Mouse (Mus musculus) urinary bladder, postnatal 4 days (tissue): ENCODE data around the gene Akap10.
"Not testable (repeated sequence)": the region's sequence is repeated elsewhere in the genome, so short reads cannot be mapped to it uniquely, and the experiment has no call there.

Experiments
- DNase-seq, 2 experiments: peaks; one replicate each; pipeline ENCODE4 v3.0.0; 2021 to 2022; ENCODE audit warnings: low spot score in 2 of 2

Akap10 gene

GRCm38 (mm10) chr11:61930098-61930517, at the start of gene Akap10:
Akap10 (minus strand) TSS chr11:61930252.
- peak; percentile 90 to 93 for DNase-seq

- no peak for DNase-seq
Measured at GRCm38 (mm10) chr11:61975783-61976182, 45.7 kb upstream of the Akap10 start.

DNA sequence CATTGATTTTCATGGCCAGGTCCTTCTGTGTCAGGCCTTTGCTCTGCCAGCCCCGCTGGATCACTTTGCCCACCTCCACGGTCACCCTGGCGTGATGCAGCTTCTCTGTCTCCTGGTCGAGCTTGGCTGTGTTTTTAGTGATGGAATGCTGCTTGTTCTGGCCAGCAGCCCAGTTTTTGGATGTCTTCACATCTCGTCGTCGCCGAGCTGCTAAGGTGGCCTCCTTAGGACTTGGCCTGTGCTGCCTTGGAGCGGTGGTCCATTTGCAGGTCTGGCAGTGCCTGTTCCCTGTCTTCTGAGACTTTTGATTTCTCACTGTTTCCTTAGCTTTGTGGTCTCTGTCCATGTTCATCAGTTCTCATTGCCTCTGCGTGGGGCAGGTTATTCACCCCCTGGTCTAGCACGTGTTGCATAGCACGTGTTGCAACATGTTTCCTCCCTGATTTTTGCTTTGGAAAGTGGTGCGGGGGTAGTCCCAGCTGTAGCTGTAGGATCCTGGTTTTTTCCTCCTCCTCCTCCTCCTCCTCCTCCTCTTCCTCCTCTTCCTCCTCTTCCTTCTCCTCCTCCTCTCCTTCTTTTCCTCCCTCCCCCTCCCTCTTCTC, 44.2 kb upstream of the Akap10 start:
- DNase-seq, result no peak

DNA sequence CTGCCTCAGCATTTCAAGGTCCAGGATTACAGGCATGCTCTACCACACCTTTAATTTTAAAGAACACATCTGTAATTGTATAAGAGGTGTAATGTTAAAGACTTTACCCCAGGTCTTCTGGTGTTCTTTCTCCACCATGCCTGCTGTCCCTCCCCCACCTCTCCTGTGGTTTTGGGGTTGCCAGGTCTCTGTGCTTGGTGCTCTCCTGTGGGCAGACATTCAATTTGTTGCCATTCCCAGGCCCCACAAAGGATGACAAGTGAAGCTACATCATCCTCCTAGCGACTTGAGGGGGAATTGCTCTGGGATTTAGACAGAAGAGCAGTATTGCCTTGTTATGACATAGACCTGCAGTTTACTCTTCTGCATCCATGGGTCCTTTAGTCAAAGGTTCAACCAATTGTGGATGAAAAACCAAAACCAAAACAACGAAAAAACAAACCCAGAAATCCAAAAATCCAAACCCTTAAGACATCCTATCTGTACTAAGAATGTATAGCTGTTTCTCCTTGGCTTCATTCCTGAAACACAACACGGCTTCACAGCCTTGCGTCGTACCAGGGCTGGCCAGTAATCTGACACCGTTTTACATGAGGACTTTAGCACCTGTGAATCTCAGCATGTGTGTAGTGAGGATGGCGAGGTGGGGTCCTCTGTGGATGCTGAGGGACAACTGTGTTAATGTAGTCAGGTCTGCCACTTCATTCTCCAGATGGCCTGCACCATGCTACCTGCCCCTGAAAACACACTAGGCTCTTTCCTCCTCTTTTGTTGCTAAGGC, 41.6 kb upstream of the Akap10 start:
- no peak for DNase-seq

DNA sequence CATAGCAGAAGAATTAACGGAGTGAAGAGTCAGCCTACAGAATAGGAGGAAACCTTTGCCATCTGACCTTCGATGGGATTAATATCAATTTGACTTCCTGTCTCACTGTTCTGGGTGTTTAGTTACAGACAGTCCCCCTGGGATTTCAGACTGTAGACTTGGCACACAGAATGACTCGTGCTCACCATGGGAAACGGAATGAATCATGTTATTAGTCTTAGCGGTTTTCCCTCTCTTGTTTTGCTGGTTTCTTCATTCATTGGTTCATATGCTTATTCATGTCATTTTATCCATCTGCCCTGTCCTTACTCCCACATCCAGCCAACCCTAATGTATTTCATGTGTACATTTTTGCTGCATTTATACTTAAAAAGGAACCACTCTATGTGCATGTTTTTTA, 40.8 kb upstream of the Akap10 start:
- no peak for DNase-seq

- no peak for DNase-seq
Measured at GRCm38 (mm10) chr11:61968875-61969274, 38.8 kb upstream of the Akap10 start.

- DNase-seq, result no peak
Measured at GRCm38 (mm10) chr11:61967034-61967433, 37.0 kb upstream of the Akap10 start.

DNA sequence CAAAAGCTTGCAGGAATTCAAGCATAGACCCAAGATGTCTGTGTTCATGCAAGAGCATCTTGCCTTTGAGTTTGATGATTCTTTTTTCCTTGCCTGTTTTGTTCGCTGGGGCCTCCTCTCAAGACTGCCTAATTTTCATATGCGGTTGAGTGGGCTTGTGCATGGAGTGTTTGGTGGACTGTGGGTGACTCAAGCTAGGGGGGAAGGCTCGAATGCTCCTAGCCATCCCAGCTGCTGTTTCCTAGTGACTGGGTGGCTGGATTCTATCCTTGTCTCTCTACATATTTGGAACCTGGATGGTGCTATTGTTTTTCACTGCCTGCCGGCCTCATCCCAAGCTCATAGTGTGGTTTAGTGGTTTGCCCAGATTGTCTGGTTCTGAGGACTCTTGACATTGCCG, 34.6 kb upstream of the Akap10 start:
- DNase-seq, result no peak

- DNase-seq, result no peak
Measured at GRCm38 (mm10) chr11:61963193-61963592, 33.1 kb upstream of the Akap10 start.

GRCm38 (mm10) chr11:61962684-61963083, 32.6 kb upstream of the Akap10 start:
- DNase-seq, result no peak

DNA sequence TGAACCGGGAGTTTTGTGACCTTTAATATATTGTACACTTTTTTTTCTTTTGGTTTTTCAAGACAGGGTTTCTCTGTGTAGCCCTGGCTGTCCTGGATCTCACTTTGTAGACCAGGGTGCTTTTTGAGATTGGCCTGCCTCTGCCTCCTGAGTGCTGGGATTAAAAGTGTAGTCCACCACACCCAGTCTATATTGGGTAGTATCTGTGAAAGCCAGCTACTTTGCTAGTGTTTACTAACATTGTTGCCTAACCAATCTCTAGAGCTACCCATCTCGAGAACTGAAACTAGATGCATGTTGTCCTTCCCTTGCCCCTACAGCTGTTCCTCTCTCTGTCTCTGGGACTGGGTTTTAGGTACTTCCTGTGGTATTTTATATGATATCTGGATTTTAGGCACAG, 30.0 kb upstream of the Akap10 start:
- no peak for DNase-seq

DNA sequence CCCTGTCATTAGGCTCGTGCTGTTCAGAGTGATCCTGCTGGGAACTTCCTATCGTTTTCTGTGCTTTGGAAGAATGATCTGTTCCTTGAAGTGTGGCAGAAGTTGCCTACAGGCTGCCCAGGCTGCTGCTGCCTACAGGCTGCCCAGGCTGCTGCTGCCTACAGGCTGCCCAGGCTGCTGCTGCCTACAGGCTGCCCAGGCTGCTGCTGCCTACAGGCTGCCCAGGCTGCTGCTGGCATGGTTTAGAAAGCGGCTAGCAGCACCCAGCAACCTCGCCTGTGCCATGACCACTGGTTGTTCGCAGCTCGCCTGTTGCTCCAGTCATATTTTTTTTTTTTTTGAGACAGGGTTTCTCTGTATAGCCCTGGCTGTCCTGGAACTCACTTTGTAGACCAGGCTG, 28.7 kb upstream of the Akap10 start:
- not testable (repeated sequence) for DNase-seq

DNA sequence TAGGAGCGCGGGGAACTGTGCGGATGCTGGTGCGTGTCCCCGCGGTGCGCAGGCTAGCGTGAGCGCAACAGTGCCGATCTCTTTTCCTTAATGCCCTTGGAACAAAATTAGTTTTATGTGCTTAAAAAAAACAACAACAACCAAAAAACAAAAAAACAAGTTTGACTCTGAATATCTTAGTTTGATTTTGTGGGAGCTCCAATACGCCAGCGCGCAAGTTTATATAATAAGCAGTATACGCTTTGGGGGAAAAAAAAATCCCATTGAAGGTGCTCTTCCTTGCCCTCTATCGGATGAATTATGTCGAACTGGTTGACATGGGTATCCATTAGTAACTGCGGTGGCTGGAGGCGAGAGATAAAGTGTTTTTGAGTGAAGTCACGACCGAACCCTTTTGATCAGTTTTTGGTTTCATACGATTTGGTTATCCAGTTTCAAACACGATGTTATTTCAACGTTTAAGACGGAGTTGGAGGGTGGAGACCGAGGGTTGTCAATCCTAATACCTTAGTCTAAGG, 27.3 kb upstream of the Akap10 start:
- DNase-seq, result no peak

- DNase-seq, result peak; percentile 79 to 91
Measured at GRCm38 (mm10) chr11:61956572-61957295, 26.7 kb upstream of the Akap10 start, which contains the start of gene Specc1. Specc1 (plus strand) TSS chr11:61956763.

- no peak for DNase-seq
Measured at GRCm38 (mm10) chr11:61955951-61956350, 25.9 kb upstream of the Akap10 start.

- DNase-seq, result peak in 1 of 2 experiments; percentile 44
Measured at GRCm38 (mm10) chr11:61955136-61955535, 25.1 kb upstream of the Akap10 start.

GRCm38 (mm10) chr11:61950632-61951031, 20.6 kb upstream of the Akap10 start:
- peak; percentile 49 to 87 for DNase-seq

DNA sequence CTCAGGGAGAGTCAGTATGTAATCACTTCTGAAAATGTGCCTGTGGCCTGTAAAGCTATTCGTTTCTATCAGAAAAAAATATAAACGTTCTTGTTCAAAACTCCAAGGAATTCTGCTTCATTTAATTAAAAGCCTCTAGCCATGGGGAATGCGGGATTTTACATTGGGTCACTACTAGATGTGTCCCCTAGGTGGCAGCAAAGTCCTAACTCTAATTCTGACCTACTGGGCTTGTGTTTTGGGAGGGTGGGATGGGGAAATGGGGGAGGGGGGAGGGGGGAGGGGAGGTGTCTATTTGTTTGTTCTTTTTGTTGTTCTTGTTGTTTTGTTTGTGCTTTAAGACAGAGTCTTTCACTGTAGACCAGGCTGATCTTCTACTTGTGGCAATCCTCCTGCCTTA, 19.3 kb upstream of the Akap10 start:
- DNase-seq, result no peak

DNA sequence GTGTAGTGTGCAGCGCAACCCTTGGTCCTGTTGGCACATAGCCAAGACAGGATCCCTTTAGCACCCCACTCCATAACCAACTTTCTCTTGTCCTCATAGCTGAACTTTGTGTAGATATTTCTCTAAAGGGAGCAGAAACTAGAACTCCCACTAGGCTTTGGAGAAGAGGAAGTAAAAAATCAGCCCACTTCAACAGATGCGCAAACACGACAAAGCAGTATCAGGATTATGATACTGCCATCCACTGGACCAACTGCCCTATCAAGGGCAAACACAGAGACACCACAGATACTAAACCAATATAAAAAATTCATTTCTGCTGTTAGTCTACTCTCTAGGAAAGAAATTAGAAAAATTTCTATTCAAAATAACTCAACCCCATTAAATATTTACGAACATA, 16.6 kb upstream of the Akap10 start:
- no peak for DNase-seq

DNA sequence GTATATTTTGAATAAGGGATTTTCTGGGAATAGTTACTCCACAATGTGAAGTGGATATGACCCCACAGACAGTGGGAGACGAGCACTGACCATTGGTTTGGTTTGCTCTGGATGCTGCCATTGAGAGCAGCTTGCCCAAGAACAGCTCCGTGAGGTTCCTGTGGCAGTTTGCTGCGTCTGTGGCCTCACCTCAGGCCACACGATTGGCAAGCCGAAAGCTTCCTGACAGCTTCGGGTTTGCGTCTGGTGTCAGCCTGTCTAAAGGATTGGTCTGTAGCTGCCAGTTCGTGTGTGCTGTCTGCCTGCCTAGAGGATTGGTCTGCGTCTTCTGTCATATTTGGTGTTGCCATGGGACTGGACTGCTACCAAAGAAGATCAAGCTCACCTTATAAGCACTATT, 14.4 kb upstream of the Akap10 start:
- no peak for DNase-seq

GRCm38 (mm10) chr11:61942903-61943302, 12.9 kb upstream of the Akap10 start:
- DNase-seq, result no peak

DNA sequence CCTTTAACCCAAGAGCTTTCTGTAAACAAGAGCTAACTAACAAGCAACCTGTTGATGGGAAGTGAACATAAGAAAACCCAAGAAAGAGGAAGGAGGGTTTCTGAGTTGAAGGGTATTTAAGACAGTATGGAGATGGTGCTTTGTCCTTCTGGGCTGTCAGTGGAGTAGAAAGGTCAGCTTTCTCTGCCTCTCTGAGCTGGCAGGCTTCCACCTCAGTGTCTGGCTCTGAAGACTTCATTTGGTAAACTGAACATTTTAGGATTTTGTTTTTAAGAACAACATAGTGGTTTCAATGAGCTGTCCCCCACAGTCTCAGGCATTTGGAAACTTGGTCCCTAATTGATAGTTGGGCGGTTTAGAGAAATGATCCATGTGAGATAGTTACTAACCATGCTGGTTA, 7.7 kb upstream of the Akap10 start:
- no peak for DNase-seq
